Mouse (Mus musculus) bone marrow, adult 2 months (tissue): ENCODE data around the gene Nudt2. TPM values are rescaled to one million over a fixed set of nuclear protein-coding genes. Genes with fewer than 3 reads are reported as not detected.

Experiments used
- H3K27ac ChIP-seq: fragments of 200-500 bp; 2 replicates; pipeline ENCODE4 v1.5.1; 2012; ENCODE audit warnings: low read depth, mild to moderate bottlenecking, control low read depth, inconsistent platforms, low read length; ENCODE audit not compliant: control insufficient read depth, poor library complexity, insufficient read depth
- H3K4me1 ChIP-seq: fragments of 200-500 bp; 2 replicates; pipeline ENCODE4 v1.6.1; 2011; ENCODE audit warnings: low read length; ENCODE audit not compliant: control insufficient read depth, insufficient read depth
- H3K4me3 ChIP-seq: fragments of 200-500 bp; replicated peaks from 2 replicates; pipeline ENCODE3; 2011; ENCODE audit warnings: mild to moderate bottlenecking, low read depth, low read length, control low read depth; ENCODE audit not compliant: control insufficient read depth
- CTCF ChIP-seq: fragments of 200-500 bp; IDR thresholded peaks from 2 replicates; pipeline ENCODE4 v1.5.1; 2011; ENCODE audit warnings: low read length, control low read depth; ENCODE audit not compliant: control insufficient read depth, insufficient read depth
- POLR2A ChIP-seq: fragments of 200-500 bp; IDR thresholded peaks from 2 replicates; pipeline ENCODE4 v1.6.1; 2011; ENCODE audit warnings: low read depth, mild to moderate bottlenecking, control low read depth, low read length, borderline replicate concordance; ENCODE audit not compliant: control insufficient read depth
- WGBS: fragments of 180-500 bp; shearing (Covaris S2); methylation state at CpG from one replicate; pipeline ENCODE4 v1.1.7; 2018; 5-methylcytosine and 5-hydroxymethylcytosine counted together
- polyA plus RNA-seq: library from polyadenylated mRNA; stranded (reverse); fragments of >200 nt; gene quantifications from 2 replicates; pipeline ENCODE4 v1.2.4, GENCODE M21; 2011; ENCODE audit warnings: low replicate concordance; ENCODE audit not compliant: missing spikeins, insufficient read depth, insufficient read length

The Nudt2 gene
- polyA plus RNA-seq, 1 experiment: 3.0 TPM

DNA sequence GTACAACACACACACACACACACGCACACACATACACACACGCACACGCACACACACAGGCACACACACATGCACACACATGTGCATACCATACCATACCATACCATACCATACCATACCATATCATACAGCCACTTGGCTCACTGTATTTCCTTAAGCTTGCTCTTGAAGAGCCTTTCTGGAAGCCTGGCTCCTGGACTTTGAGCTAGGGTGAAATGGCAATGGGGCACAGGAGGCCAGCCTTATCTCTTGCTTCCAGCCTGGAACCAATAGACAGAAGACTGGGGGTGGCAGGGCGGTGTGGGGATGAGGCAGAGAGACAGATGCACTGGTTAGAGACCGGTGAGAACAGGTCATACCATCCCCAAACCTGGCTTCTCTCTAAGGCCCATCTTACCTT, 54.2 kb downstream of the Nudt2 start:
- TF ChIP-seq POLR2A (no peak), CTCF (no peak)
- Histone ChIP-seq H3K4me3 (no peak overlapping the region), H3K27ac (no peak overlapping the region), H3K4me1 (no peaks in the 10 kb centered on the region)
- 94% methylated on average over 5 of the region's 5 CpGs for WGBS

DNA sequence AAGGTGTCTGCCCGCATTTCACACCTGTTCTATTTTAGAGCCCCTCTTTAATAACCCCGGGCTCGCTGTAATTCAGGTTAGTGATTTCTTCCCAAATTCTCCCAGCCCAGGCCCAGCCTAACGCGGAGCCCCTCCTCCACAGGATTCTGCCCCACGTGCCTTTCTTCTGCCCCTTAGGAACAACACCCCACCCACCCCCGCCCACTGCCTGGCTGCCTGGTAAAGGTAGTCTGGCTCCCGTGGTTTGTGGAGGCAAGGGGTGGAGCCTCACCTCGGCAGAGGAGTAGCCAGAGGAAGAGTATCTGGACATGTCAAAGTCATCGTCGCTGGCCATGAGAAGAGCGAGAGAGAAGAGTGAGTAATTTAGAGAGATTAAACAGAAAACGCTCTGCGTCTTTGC, 55.7 kb downstream of the Nudt2 start:
- TF ChIP-seq CTCF (no peak), POLR2A (no peak)
- Histone ChIP-seq H3K27ac (no peak overlapping the region), H3K4me3 (no peak overlapping the region), H3K4me1 (no peaks in the 10 kb centered on the region)
- WGBS: 68% methylated on average over 14 of the region's 14 CpGs

DNA sequence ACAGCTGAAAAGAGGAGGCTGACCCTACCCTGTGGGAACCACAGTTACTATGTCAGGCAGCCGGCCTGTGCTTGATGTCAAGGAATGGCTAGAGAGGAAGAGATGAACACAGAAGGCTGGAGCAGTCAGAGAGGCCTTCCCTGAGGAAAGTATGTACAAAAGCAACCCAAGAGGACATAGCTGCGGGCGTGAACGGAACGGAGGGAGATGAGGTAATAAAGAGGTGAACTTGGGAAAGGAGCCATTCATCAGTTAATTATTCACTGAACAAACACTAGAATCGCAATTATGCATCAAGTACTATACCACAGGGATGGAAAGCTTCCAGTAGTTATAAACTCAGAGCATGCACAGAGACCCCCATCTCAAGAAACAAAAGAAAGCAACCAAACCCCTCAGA, 57.2 kb downstream of the Nudt2 start:
- TF ChIP-seq CTCF (no peak), POLR2A (no peak)
- whole genome bisulfite sequencing: 90% methylated on average over 6 of the region's 6 CpGs
- Histone ChIP-seq H3K4me3 (no peak overlapping the region), H3K4me1 (no peaks in the 10 kb centered on the region), H3K27ac (no peak overlapping the region)

DNA sequence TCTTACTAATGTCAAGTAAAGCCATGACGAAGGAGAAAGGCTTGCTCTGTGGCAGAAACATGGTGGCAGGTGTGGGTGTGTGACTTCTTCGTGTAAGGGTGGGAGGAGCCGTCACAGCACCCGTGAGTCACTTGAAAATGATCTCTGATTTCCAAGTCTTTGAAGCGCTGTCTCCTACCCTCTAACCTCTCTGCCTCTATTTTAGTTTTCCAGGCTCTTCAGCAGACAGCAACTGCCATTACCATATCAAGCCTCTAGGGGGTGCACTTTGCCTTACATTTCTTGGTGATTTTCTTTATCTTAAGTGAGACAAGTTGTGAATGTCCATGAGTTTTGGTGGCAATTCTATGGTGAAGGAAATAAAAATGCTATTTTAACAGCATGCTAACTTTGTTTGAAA, 57.8 kb downstream of the Nudt2 start:
- no peaks in the 10 kb centered on the region for H3K4me1 ChIP-seq
- WGBS: 68% methylated on average over 5 of the region's 5 CpGs
- no peak overlapping the region for H3K4me3 ChIP-seq
- TF ChIP-seq CTCF: no peak
- no peak for TF ChIP-seq POLR2A
- no peak overlapping the region for H3K27ac ChIP-seq

DNA sequence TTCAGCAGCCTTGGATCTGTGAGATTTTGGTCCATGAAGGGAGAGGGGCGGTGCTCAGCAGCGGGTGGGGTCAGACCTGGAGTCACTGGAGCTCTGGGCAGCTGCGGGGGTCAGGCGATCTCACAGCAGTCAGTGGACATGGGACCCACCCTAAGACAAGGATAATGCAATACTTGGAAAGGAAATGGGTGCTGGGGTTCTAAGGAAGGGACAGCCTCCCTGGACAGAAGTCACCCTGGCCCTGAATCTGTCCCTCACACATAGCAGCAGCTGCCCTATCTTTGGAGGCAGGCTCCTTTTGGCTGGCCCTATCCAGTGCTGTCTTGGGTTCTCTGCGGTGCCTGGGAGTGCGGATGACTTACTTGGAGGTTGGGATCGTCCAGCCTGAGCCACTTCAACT, 58.9 kb downstream of the Nudt2 start:
- Histone ChIP-seq H3K4me1 (no peaks in the 10 kb centered on the region), H3K27ac (no peak overlapping the region), H3K4me3 (no peak overlapping the region)
- no peak for TF ChIP-seq POLR2A
- TF ChIP-seq CTCF: no peak
- 78% methylated on average over 7 of the region's 7 CpGs for WGBS

DNA sequence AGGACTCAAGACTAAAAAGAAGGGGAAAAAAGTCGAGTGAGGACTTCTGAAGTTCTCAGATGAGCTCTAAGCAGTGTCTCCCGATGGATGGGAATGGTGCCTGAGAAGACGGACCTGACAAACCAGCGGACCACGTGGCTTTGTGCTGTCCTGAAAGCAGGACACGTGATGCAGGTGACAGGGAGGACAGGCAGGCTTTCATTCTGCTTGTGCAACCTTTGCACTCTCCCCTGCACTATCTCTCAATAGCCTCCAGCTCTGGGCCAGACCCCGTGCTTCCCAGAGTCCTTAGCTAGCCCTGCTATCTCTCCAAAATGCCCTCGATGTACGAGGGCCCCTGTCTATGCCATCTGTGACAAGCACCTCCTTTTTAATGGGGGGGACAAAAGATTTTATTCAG, 59.9 kb downstream of the Nudt2 start:
- Histone ChIP-seq H3K4me3 (no peak overlapping the region), H3K27ac (no peak overlapping the region), H3K4me1 (no peaks in the 10 kb centered on the region)
- WGBS: 69% methylated on average over 9 of the region's 9 CpGs
- TF ChIP-seq CTCF: no peak
- no peak for TF ChIP-seq POLR2A

DNA sequence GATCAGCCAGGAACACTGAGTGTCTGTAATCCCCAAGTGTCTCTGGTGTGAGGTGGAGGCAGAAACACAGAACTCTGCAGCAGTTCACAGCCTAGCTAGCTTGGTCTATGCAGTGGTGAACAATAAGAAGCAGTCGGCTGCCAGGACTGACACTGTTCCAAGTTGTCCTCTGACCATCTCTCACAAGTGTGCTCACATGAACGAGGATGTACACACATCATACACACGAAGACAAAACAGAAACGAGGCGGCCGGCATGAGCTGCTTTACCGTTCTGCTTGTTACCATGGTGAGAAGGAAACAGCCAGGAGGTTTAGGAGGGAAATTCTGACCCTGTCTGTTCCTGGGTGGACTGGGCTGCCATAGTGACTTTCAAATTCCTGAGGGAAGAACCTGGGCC, 61.6 kb downstream of the Nudt2 start:
- no peak for TF ChIP-seq POLR2A
- no peak for TF ChIP-seq CTCF
- Histone ChIP-seq H3K4me1 (no peaks in the 10 kb centered on the region), H3K27ac (no peak overlapping the region), H3K4me3 (no peak overlapping the region)
- 83% methylated on average over 7 of the region's 7 CpGs for WGBS

DNA sequence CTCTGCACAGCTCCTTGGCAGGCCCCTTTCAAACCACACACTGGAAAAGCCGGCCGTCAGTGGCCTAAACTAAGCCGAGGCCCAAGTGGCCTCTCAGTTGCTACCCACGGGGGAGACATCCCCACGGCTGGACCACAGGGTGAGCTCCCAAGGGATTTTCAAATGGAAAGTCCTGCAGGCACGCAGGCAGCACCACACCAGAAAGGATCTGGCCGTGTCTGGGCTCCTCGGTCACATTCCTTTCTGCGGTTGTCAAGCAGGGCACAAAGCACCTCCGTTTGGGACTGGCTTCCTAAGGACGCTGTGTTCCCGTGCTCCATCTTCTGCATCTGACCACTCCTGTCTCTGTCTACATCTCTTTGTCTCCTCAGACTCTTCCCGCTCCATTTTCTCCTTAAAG, 62.1 kb downstream of the Nudt2 start:
- Histone ChIP-seq H3K4me1 (no peaks in the 10 kb centered on the region), H3K4me3 (no peak overlapping the region), H3K27ac (no peak overlapping the region)
- 81% methylated on average over 13 of the region's 13 CpGs for WGBS
- TF ChIP-seq CTCF: no peak
- no peak for TF ChIP-seq POLR2A

DNA sequence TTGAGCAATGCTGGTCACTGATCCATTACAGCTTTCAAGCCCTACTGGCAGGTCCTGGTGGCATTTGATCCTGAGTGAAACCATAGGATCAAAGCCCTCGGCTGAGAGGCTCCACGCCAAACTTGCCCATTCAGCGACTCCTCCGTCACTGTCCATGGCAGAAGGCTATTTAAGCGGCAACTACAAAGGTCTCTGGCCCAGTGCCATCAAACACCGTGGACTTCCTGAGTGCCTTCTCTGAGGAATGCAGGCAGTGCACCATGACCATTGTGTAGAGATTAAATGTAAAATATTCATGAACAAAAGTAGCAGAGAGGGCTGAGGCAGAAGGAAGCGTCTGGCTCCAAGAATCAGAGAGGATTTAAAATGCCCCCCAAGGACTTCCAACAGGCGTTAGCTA, 63.0 kb downstream of the Nudt2 start:
- TF ChIP-seq CTCF (no peak), POLR2A (no peak)
- Histone ChIP-seq H3K4me1 (no peaks in the 10 kb centered on the region), H3K27ac (no peak overlapping the region), H3K4me3 (no peak overlapping the region)
- 76% methylated on average over 8 of the region's 8 CpGs for WGBS

Other genes starting within 250 kb of the Nudt2 start
- gene Ubap2, start 190.0 kb upstream of the Nudt2 start, polyA plus RNA-seq: 30.9 and 64.5 TPM in 2 replicates
- gene Dcaf12, start 150.3 kb upstream of the Nudt2 start, polyA plus RNA-seq: 76.7 and 82.1 TPM in 2 replicates
- gene Ubap1, start 116.2 kb upstream of the Nudt2 start, polyA plus RNA-seq: 37.4 and 67.8 TPM in 2 replicates
- gene Kif24, start 264 bp upstream of the Nudt2 start, polyA plus RNA-seq: 11.5 and 17.6 TPM in 2 replicates
- gene AI464131, start 37.9 kb downstream of the Nudt2 start, polyA plus RNA-seq: 0.31 TPM in 1 of 2 replicates, not detected in the other
- gene 1110017D15Rik, start 52.2 kb downstream of the Nudt2 start, polyA plus RNA-seq: not detected in 2 replicates
- 6.9 and 17.8 TPM in 2 replicates for gene Fam219a, start 104.4 kb downstream of the Nudt2 start, polyA plus RNA-seq
- not detected in 2 replicates for gene Dnaic1, start 104.6 kb downstream of the Nudt2 start, polyA plus RNA-seq
- 1.0 and 1.2 TPM in 2 replicates for gene Enho, start 175.2 kb downstream of the Nudt2 start, polyA plus RNA-seq
- not detected in 2 replicates for gene Cntfr, start 231.9 kb downstream of the Nudt2 start, polyA plus RNA-seq
- gene Il11ra1, start 234.8 kb downstream of the Nudt2 start, polyA plus RNA-seq: 77.3 and 83.6 TPM in 2 replicates
- gene Rpp25l, start 248.4 kb downstream of the Nudt2 start, polyA plus RNA-seq: 30.1 and 37.2 TPM in 2 replicates